Mouse (Mus musculus) left cerebral cortex, adult 2 months (tissue): ENCODE measurements around the gene Prdm4. TPM values are rescaled to one million over a fixed set of nuclear protein-coding genes. Genes with fewer than 3 reads are reported as not detected.
A peak's percentile ranks its signal among the peaks of the same experiment; 100 is the strongest.

Experiments used
- DNase-seq, 2 experiments: peaks; one replicate each; pipeline ENCODE4 v3.0.0; 2021 to 2022; ENCODE audit warnings: low spot score in 2 of 2, mixed read lengths in 1 of 2; ENCODE audit errors: extremely low spot score in 1 of 2
- H3K27ac ChIP-seq: fragments of 200-600 bp; 2 replicates; pipeline ENCODE4 v1.8.1; 2022
- H3K4me3 ChIP-seq: fragments of 200-600 bp; 2 replicates; pipeline ENCODE4 v1.8.1; 2022
- CTCF ChIP-seq: fragments of 200-600 bp; IDR thresholded peaks from 2 replicates; pipeline ENCODE4 v1.8.1; 2022; ENCODE audit warnings: antibody characterized with exemption, mild to moderate bottlenecking, moderate library complexity
- intact Hi-C: fragments of 180-260 bp; cut with DNase I; formaldehyde crosslinking; loops from one replicate; pipeline ENCODE4 v1.15.1; 2025
- long read RNA-seq, 2 experiments: library from polyadenylated mRNA; stranded (forward); transcript quantifications; one replicate each; pipeline ENCODE4 v2.0.0; 2021; ENCODE audit warnings: borderline mapping rate in 2 of 2
- total RNA-seq, 2 experiments: library from RNA; stranded (reverse); gene quantifications; 2 replicates each; pipeline ENCODE4 v1.2.3; 2021

Gene Prdm4
- total RNA-seq, result 10 to 100 TPM; 26.4 to 30.8 TPM
- long read RNA-seq, experiment 1, transcript Prdm4-201 (12 exons, 3,877 nt), result major isoform, 31 of 54 reads
- long read RNA-seq, experiment 1, transcript Prdm4-207 (12 exons, 3,962 nt), result minor isoform, 8 of 54 reads
- long read RNA-seq, experiment 1, partial matches to known transcripts, result 2 of 54 reads
- long read RNA-seq, experiment 1, other reads (novel, unspliced or antisense), result 13 of 54 reads
- long read RNA-seq, experiment 2, transcript Prdm4-201 (12 exons, 3,877 nt), result major isoform, 25 of 40 reads
- long read RNA-seq, experiment 2, partial matches to known transcripts, result 5 of 40 reads
- long read RNA-seq, experiment 2, other reads (novel, unspliced or antisense), result 6 of 40 reads

GRCm38 (mm10) chr10:85916498-85917309, at the start of gene Prdm4:
Gene Prdm4 (minus strand): TSS chr10:85917142.
- peak; percentile 25 for TF ChIP-seq CTCF
- H3K4me3 ChIP-seq, result peak within 1 kb of the TSS; percentile 96
- intact Hi-C loops, result no loop called here
- peak within 1 kb of the TSS; percentile 85 for H3K27ac ChIP-seq
- peak; percentile 94 to 98 for DNase-seq

GRCm38 (mm10) chr10:85966476-85966875, 49.5 kb upstream of the Prdm4 start:
- Histone ChIP-seq H3K4me3 (no peak overlapping the region), H3K27ac (no peak overlapping the region)
- intact Hi-C loops, result loop anchor here (5.0 kb wide), 2 partner anchors 101 to 331 kb away; no protein-coding TSS in a partner anchor
- no peak for TF ChIP-seq CTCF
- no peak for DNase-seq

- no peak for DNase-seq
- no peak overlapping the region for H3K27ac ChIP-seq
- TF ChIP-seq CTCF, result no peak
- H3K4me3 ChIP-seq, result no peak overlapping the region
- intact Hi-C loops, result no loop called here
Measured at GRCm38 (mm10) chr10:85964316-85964715, 47.4 kb upstream of the Prdm4 start.

- TF ChIP-seq CTCF, result no peak
- intact Hi-C loops, result loop anchor here (2.0 kb wide), 1 partner anchor 58 kb away; the partner anchor contains the start of gene Fbxo7
Measured at GRCm38 (mm10) chr10:85962897-85963296, 46.0 kb upstream of the Prdm4 start.

GRCm38 (mm10) chr10:85957464-85957950, 40.6 kb upstream of the Prdm4 start, which contains the start of gene Rtcb:
Gene Rtcb (minus strand): TSS chr10:85957823.
- peak; percentile 98 to 100 for DNase-seq
- intact Hi-C loops, result no loop called here
- H3K4me3 ChIP-seq, result peak within 1 kb of the TSS; percentile 59
- peak within 1 kb of the TSS; percentile 89 for H3K27ac ChIP-seq
- TF ChIP-seq CTCF, result no peak

More at GRCm38 (mm10) chr10:85962897-85963296, 46.0 kb upstream of the Prdm4 start:
- H3K27ac ChIP-seq, result no peak overlapping the region
- DNase-seq, result no peak
- H3K4me3 ChIP-seq, result no peak overlapping the region

- no peak for DNase-seq
- intact Hi-C loops, result no loop called here
- TF ChIP-seq CTCF, result no peak
- Histone ChIP-seq H3K27ac (peak overlapping the region; percentile 89), H3K4me3 (peak overlapping the region; percentile 59)
Measured at GRCm38 (mm10) chr10:85956871-85957419, 40.0 kb upstream of the Prdm4 start.

- H3K4me3 ChIP-seq, result no peak overlapping the region
- no peak for TF ChIP-seq CTCF
- intact Hi-C loops, result no loop called here
- no peak overlapping the region for H3K27ac ChIP-seq
- DNase-seq, result no peak
Measured at GRCm38 (mm10) chr10:85954429-85954828, 37.5 kb upstream of the Prdm4 start.

- intact Hi-C loops, result no loop called here
- DNase-seq, result no peak
- no peak overlapping the region for H3K4me3 ChIP-seq
- H3K27ac ChIP-seq, result no peak overlapping the region
- no peak for TF ChIP-seq CTCF
Measured at GRCm38 (mm10) chr10:85953401-85953800, 36.5 kb upstream of the Prdm4 start.

GRCm38 (mm10) chr10:85951765-85952443, 35.0 kb upstream of the Prdm4 start:
- no peak for DNase-seq
- no peak overlapping the region for H3K27ac ChIP-seq
- intact Hi-C loops, result no loop called here
- H3K4me3 ChIP-seq, result no peak overlapping the region
- no peak for TF ChIP-seq CTCF

GRCm38 (mm10) chr10:85948483-85949196, 31.7 kb upstream of the Prdm4 start:
- DNase-seq, result no peak
- H3K4me3 ChIP-seq, result no peak overlapping the region
- H3K27ac ChIP-seq, result no peak overlapping the region
- intact Hi-C loops, result loop anchor here (10.0 kb wide), 1 partner anchor 746 kb away; no protein-coding TSS in a partner anchor
- no peak for TF ChIP-seq CTCF
